Mouse (Mus musculus) left cerebral cortex, adult 8-10 months (tissue): ENCODE measurements around the gene Ciapin1. TPM values are rescaled to one million over a fixed set of nuclear protein-coding genes. Genes with fewer than 3 reads are reported as not detected.
A peak's percentile ranks its signal among the peaks of the same experiment; 100 is the strongest.
"Not testable (repeated sequence)": the region's sequence is repeated elsewhere in the genome, so short reads cannot be mapped to it uniquely, and the experiment has no call there.

ENCODE experiments used
- DNase-seq, 2 experiments: peaks; one replicate each; pipeline ENCODE4 v3.0.0; 2022; ENCODE audit warnings: low spot score in 2 of 2
- total RNA-seq, 4 experiments: library from RNA; stranded (reverse); gene quantifications; 2 replicates each; pipeline ENCODE4 v1.2.4; 2022

The Ciapin1 gene
- total RNA-seq, 4 experiments from 2014 or later = 70.8 to 75.9 (median 72.0) TPM

GRCm38 (mm10) chr8:94857346-94858173 lies 19.4 kb upstream of the Ciapin1 start, which contains the start of gene Polr2c:
Polr2c (plus strand) TSS chr8:94857450.
- peak; percentile 77 to 84 for DNase-seq

- no peak for DNase-seq
Measured at GRCm38 (mm10) chr8:94857011-94857345, 18.8 kb upstream of the Ciapin1 start.

GRCm38 (mm10) chr8:94854761-94855160 lies 16.6 kb upstream of the Ciapin1 start:
- DNase-seq = not testable (repeated sequence)

GRCm38 (mm10) chr8:94850049-94850448 lies 11.9 kb upstream of the Ciapin1 start:
- DNase-seq = no peak

GRCm38 (mm10) chr8:94841183-94841582 lies 3.0 kb upstream of the Ciapin1 start:
- DNase-seq = no peak

- peak in 1 of 2 experiments; percentile 61 for DNase-seq
Measured at GRCm38 (mm10) chr8:94838600-94838999, 442 bp upstream of the Ciapin1 start.

GRCm38 (mm10) chr8:94836456-94837240 lies 1.5 kb downstream of the Ciapin1 start:
- DNase-seq = no peak

GRCm38 (mm10) chr8:94835751-94836150 lies 2.4 kb downstream of the Ciapin1 start:
- DNase-seq = not testable (repeated sequence)

GRCm38 (mm10) chr8:94833901-94834405 lies 4.2 kb downstream of the Ciapin1 start:
- DNase-seq = not testable (repeated sequence)

GRCm38 (mm10) chr8:94828284-94828683 lies 9.9 kb downstream of the Ciapin1 start:
- no peak for DNase-seq

GRCm38 (mm10) chr8:94826210-94826609 lies 11.9 kb downstream of the Ciapin1 start:
- no peak for DNase-seq

GRCm38 (mm10) chr8:94825170-94825569 lies 13.0 kb downstream of the Ciapin1 start:
- DNase-seq = no peak

- no peak for DNase-seq
Measured at GRCm38 (mm10) chr8:94822637-94823560, 15.3 kb downstream of the Ciapin1 start.

GRCm38 (mm10) chr8:94821381-94821780 lies 16.8 kb downstream of the Ciapin1 start:
- no peak for DNase-seq

GRCm38 (mm10) chr8:94820553-94820952 lies 17.6 kb downstream of the Ciapin1 start:
- DNase-seq = no peak

GRCm38 (mm10) chr8:94819671-94820179 lies 18.4 kb downstream of the Ciapin1 start:
- no peak for DNase-seq

- DNase-seq = no peak
Measured at GRCm38 (mm10) chr8:94817933-94818332, 20.2 kb downstream of the Ciapin1 start.

GRCm38 (mm10) chr8:94814556-94814955 lies 23.6 kb downstream of the Ciapin1 start:
- no peak for DNase-seq

- peak; percentile 77 to 92 for DNase-seq
Measured at GRCm38 (mm10) chr8:94812645-94813098, 25.5 kb downstream of the Ciapin1 start.

GRCm38 (mm10) chr8:94811654-94812053 lies 26.5 kb downstream of the Ciapin1 start:
- DNase-seq = no peak

- no peak for DNase-seq
Measured at GRCm38 (mm10) chr8:94810855-94811254, 27.3 kb downstream of the Ciapin1 start.
